Mouse (Mus musculus) effector memory CD4-positive, alpha-beta T cell, adult 5 months (primary cell): ENCODE measurements around the gene Casc3. TPM values are rescaled to one million over a fixed set of nuclear protein-coding genes. Genes with fewer than 3 reads are reported as not detected.

ENCODE experiments used
- polyA plus RNA-seq: library from polyadenylated mRNA; unstranded; fragments of 100-300 nt; shearing (Covaris generic); gene quantifications from one replicate; pipeline ENCODE4 v1.2.1, GENCODE M21; 2017

The Casc3 gene
- polyA plus RNA-seq, result 84.8 TPM

DNA sequence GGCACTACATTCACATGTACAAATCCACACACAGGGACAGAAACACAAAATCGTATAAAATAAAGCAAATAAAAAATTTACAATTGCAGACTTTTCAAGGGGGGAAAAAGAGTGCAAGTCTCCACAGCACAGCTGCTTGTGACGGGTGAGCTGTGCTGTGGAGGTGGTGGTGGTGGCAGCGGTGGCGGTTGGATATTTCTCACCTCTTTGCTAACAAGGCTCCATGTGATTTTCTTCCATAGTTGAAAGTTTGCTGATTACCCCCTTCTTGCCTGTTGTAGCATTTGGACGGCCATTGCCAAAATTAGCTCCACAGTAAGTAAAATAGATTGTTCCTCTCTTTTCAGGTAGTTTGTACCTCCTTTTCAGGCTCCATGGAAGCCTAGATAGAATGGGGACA lies at the start of gene Casc3:
Gene Casc3 (plus strand): TSS at position 301 of the 400 bp plus-strand sequence.

DNA sequence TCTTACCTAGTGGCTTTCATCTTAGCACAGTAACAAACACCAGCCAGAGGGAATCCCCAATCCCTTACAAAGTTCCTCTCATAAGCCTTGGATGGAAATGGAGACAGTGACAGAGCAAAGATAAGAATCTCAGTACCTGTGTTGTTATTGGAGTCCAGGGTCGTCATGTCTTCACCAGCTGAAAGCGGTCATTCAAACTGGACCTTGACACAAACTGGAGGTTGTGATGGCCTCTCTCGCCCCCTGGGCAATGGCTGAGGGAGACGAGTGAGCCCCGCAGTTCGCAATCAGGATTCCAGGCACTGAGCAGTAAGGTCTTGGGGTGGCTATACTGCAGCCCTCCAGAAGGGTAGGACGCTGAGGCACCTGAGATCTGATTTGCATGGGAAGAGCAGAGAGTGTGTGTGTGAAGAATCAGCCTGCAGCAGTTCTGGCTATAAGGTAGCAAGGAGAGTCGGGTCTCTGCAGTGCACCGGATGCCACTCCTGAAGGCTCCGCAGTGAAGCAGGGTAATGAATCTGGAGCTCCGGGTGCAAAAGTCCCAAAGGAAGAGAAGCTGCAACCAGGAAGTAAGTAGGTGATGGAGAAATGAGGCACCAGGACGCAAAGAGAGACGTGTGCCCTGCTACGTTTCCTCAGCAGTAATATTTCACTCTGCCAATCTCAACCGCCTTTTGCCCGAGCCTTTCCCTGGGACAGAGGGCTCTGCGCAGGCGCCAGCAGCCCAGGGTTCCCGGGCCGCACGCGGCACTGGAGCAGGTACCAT lies 29.9 kb upstream of the Casc3 start, which contains the start of gene Nr1d1:
Gene Nr1d1 (minus strand): TSS at position 752 of the 766 bp plus-strand sequence.

DNA sequence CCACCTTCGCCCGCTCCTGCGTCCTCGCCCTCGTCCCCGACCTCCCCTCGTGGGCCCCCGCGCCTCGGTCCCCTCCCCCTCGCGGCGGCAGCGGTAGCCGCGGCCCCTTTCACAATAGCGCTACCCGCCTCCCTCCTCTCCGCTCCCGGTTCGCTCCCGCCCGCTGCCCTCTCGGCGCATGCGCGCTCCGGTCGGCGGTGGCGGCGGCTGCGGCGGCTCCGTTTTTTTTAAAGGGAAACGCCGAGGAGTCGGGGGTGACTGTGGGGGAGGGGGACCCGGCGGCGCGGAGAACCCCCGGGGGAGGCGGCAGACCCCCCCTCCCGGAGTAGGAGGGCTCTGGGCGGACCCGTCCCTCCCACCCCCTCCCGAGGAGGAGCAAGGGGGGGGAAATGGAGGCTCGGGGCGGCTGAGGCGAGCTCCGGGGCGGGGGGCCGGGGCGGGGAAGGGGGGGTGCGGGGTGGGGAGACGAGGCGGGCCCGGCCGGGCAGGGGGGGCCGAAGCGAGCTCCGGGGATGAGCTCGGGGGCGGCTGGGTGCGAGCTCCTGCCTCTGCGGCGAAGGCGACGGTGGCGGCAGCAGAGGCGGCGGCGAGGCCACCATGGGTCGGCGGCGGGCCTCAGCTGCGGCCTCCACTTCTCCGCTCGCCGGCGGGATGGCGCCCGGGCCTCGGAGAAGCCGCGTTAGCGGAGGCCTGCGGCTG lies 9.5 kb upstream of the Casc3 start, which contains the start of gene Msl1:
Gene Msl1 (plus strand): TSS at position 502 of the 699 bp plus-strand sequence.

DNA sequence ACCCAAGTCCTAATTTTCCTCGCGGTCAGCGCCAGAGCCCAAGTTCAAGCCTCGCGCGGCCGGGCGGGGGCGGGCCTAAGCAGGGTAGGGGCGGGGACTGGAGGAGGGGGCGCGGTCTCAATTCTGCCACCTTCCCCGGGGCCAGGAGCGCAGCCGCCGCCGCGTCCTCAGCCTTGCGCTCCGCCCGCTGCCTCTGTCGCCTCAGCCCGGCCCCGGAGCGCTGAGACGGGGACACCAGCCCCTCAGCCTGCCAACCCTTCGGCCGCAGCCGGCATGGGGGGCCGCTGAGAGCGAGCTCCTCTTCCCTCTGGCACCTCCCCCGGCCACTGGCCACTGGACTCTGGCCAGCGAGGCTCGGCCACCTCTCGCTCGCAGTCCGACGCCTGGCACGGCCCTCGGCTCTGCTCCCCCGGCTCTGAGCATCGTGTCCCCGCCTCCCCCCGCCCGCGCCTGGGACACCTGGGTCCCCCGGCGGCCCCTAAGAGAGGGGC lies 32.0 kb downstream of the Casc3 start, which contains the start of gene Rapgefl1:
Gene Rapgefl1 (plus strand): TSS at position 135 of the 491 bp plus-strand sequence.

DNA sequence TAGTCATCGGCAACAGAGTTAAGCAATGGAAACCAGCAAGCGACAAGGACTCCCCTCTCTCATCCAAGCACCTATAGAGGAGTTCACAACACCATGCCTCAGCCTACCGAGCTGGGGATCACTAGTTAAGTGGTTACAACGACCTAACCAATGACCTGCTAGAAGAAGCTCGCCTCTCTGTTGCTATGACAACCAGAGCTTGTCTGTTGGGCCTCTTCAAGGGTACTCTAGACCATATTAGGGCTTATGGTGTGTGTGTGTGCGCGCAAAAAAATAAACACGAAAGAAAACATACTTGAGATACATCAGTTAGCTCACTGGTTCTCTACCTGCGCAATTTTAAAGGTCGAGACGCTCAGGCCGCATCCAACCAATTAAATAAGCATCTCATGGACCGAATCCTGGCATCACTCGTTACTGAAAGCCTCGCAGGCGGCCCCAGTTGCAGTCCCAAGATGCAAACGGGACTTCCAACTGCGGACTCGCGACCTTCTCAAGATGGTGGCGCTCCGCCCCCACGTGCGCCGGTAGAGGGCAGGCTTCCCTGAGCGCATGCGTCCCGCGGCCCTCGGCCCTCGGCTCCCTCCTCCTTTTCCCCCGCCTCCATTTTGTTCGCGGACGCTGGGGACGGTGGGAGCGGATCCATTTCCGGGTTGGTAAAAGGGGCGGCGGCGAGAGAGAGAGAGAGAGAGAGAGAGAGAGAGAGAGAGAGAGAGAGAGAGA lies 58.5 kb downstream of the Casc3 start, which contains the start of gene Wipf2:
Gene Wipf2 (plus strand): TSS at position 611 of the 723 bp plus-strand sequence.

Other genes with a start within 250 kb of the Casc3 start
- gene Ormdl3, start 217.5 kb upstream of the Casc3 start, polyA plus RNA-seq, result 53.4 TPM
- not detected for gene Lrrc3c, start 206.6 kb upstream of the Casc3 start, polyA plus RNA-seq
- 1.9 TPM for gene Gm12355, start 179.2 kb upstream of the Casc3 start, polyA plus RNA-seq
- gene Gsdma3, start 178.5 kb upstream of the Casc3 start, polyA plus RNA-seq, result not detected
- gene Gsdma2, start 158.1 kb upstream of the Casc3 start, polyA plus RNA-seq, result not detected
- gene Gsdma, start 140.6 kb upstream of the Casc3 start, polyA plus RNA-seq, result not detected
- 94.6 TPM for gene Psmd3, start 122.4 kb upstream of the Casc3 start, polyA plus RNA-seq
- not detected for gene Csf3, start 103.6 kb upstream of the Casc3 start, polyA plus RNA-seq
- gene Med24, start 75.5 kb upstream of the Casc3 start, polyA plus RNA-seq, result 41.9 TPM
- 5.7 TPM for gene Thra, start 64.3 kb upstream of the Casc3 start, polyA plus RNA-seq
- 9.3 TPM for gene Nr1d1, start 29.6 kb upstream of the Casc3 start, polyA plus RNA-seq
- gene Msl1, start 9.4 kb upstream of the Casc3 start, polyA plus RNA-seq, result 21.3 TPM
- 0.26 TPM for gene Rapgefl1, start 31.9 kb downstream of the Casc3 start, polyA plus RNA-seq
- 5.6 TPM for gene Wipf2, start 58.7 kb downstream of the Casc3 start, polyA plus RNA-seq
- gene Cdc6, start 102.9 kb downstream of the Casc3 start, polyA plus RNA-seq, result 0.52 TPM
- gene Rara, start 122.9 kb downstream of the Casc3 start, polyA plus RNA-seq, result 44.3 TPM
- not detected for gene Gjd3, start 178.1 kb downstream of the Casc3 start, polyA plus RNA-seq
- gene Top2a, start 219.3 kb downstream of the Casc3 start, polyA plus RNA-seq, result 4.4 TPM
- gene Igfbp4, start 236.3 kb downstream of the Casc3 start, polyA plus RNA-seq, result 1.2 TPM